Mouse (Mus musculus): ENCODE data around the gene C87436. TPM values are rescaled to one million over a fixed set of nuclear protein-coding genes. Genes with fewer than 3 reads are reported as not detected.

Gene C87436
- polyA plus RNA-seq, 1 experiment from 2014 or later, result 30.3 TPM

GRCm38 (mm10) chr6:86473077-86473476 lies 34.9 kb downstream of the C87436 start:
- no peaks in the 10 kb centered on the region for H3K9me3 ChIP-seq
- ATAC-seq (ENCODE audit: insufficient number of reproducible peaks, insufficient read depth, low FRiP score, low TSS enrichment), result no peak
- peak overlapping the region; percentile 83 for H3K27ac ChIP-seq
- peak overlapping the region; percentile 36 for H3K4me3 ChIP-seq
- H3K36me3 ChIP-seq, result 0 out of 2 replicates have a peak, but pooled peaks cover 6% of the 10 kb centered on the region
- H3K27me3 ChIP-seq, result no peaks in the 10 kb centered on the region
- H3K4me1 ChIP-seq, result peaks cover 14% of the 10 kb centered on the region
- peak overlapping the region; percentile 47; the same call in 1 of the 2 replicates for H3K9ac ChIP-seq
- WGBS, result 72% methylated on average over 7 of the region's 7 CpGs
- peak overlapping the region; percentile 60 for H3K4me2 ChIP-seq (replicated peaks)

- 96% methylated on average over 5 of the region's 5 CpGs for WGBS
- H3K9ac ChIP-seq, result no peak overlapping the region
- H3K9me3 ChIP-seq, result no peaks in the 10 kb centered on the region
- no peak overlapping the region for H3K4me2 ChIP-seq (replicated peaks)
- no peaks in the 10 kb centered on the region for H3K27me3 ChIP-seq
- H3K4me1 ChIP-seq, result peaks cover 23% of the 10 kb centered on the region
- H3K4me3 ChIP-seq, result no peak overlapping the region
- no peak overlapping the region for H3K27ac ChIP-seq
- H3K36me3 ChIP-seq, result 0 out of 2 replicates have a peak, but pooled peaks cover 6% of the 10 kb centered on the region
- ATAC-seq (ENCODE audit: insufficient number of reproducible peaks, insufficient read depth, low FRiP score, low TSS enrichment), result no peak
These were observed 35.9 kb downstream of the C87436 start for GRCm38 (mm10) chr6:86474072-86474471.

- no peaks in the 10 kb centered on the region for H3K9me3 ChIP-seq
- no peak for ATAC-seq (ENCODE audit: insufficient number of reproducible peaks, insufficient read depth, low FRiP score, low TSS enrichment)
- H3K36me3 ChIP-seq, result 0 out of 2 replicates have a peak, but pooled peaks cover 2% of the 10 kb centered on the region
- peaks cover 29% of the 10 kb centered on the region for H3K4me1 ChIP-seq
- H3K9ac ChIP-seq, result no peak overlapping the region
- H3K27me3 ChIP-seq, result no peaks in the 10 kb centered on the region
- no peak overlapping the region for H3K4me2 ChIP-seq (replicated peaks)
- no peak overlapping the region for H3K27ac ChIP-seq
- H3K4me3 ChIP-seq, result no peak overlapping the region
These were observed 36.5 kb downstream of the C87436 start for GRCm38 (mm10) chr6:86474646-86475181.

- peak overlapping the region; percentile 56 for H3K27ac ChIP-seq
- no peak for ATAC-seq (ENCODE audit: insufficient number of reproducible peaks, insufficient read depth, low FRiP score, low TSS enrichment)
- H3K9me3 ChIP-seq, result no peaks in the 10 kb centered on the region
- H3K4me1 ChIP-seq, result peaks cover 38% of the 10 kb centered on the region
- no peaks in the 10 kb centered on the region for H3K36me3 ChIP-seq
- H3K4me3 ChIP-seq, result no peak overlapping the region
- H3K4me2 ChIP-seq (replicated peaks), result no peak overlapping the region
- no peak overlapping the region for H3K9ac ChIP-seq
- H3K27me3 ChIP-seq, result no peaks in the 10 kb centered on the region
- WGBS, result 61% methylated on average over 9 of the region's 9 CpGs
These were observed 37.4 kb downstream of the C87436 start for GRCm38 (mm10) chr6:86475462-86476167.

GRCm38 (mm10) chr6:86476931-86477330 lies 38.8 kb downstream of the C87436 start:
- Histone ChIP-seq H3K4me2 (replicated peaks) (no peak overlapping the region), H3K9ac (no peak overlapping the region), H3K4me3 (no peak overlapping the region), H3K27ac (0 out of 2 replicates have a peak overlapping the region, but pooled peaks have one; percentile 92), H3K4me1 (peaks cover 42% of the 10 kb centered on the region), H3K27me3 (no peaks in the 10 kb centered on the region), H3K36me3 (no peaks in the 10 kb centered on the region), H3K9me3 (no peaks in the 10 kb centered on the region)
- 89% methylated on average over 5 of the region's 5 CpGs for WGBS
- no peak for ATAC-seq (ENCODE audit: insufficient number of reproducible peaks, insufficient read depth, low FRiP score, low TSS enrichment)

GRCm38 (mm10) chr6:86479311-86479710 lies 41.1 kb downstream of the C87436 start:
- H3K4me2 ChIP-seq (replicated peaks), result no peak overlapping the region
- no peak overlapping the region for H3K4me3 ChIP-seq
- no peaks in the 10 kb centered on the region for H3K27me3 ChIP-seq
- H3K36me3 ChIP-seq, result no peaks in the 10 kb centered on the region
- 58% methylated on average over 3 of the region's 3 CpGs for WGBS
- H3K27ac ChIP-seq, result peak overlapping the region; percentile 92
- ATAC-seq (ENCODE audit: insufficient number of reproducible peaks, insufficient read depth, low FRiP score, low TSS enrichment), result no peak
- no peaks in the 10 kb centered on the region for H3K9me3 ChIP-seq
- peaks cover 34% of the 10 kb centered on the region for H3K4me1 ChIP-seq
- no peak overlapping the region for H3K9ac ChIP-seq

- no peaks in the 10 kb centered on the region for H3K27me3 ChIP-seq
These were observed 41.6 kb downstream of the C87436 start for GRCm38 (mm10) chr6:86479816-86480188.

GRCm38 (mm10) chr6:86480189-86480831 lies 42.1 kb downstream of the C87436 start:
- Histone ChIP-seq H3K9me3 (no peaks in the 10 kb centered on the region), H3K27ac (peak overlapping the region; percentile 92), H3K27me3 (no peaks in the 10 kb centered on the region), H3K4me3 (no peak overlapping the region), H3K4me2 (replicated peaks) (peak overlapping the region; percentile 29), H3K4me1 (peaks cover 34% of the 10 kb centered on the region), H3K9ac (peak overlapping the region; percentile 38; the same call in 1 of the 2 replicates), H3K36me3 (no peaks in the 10 kb centered on the region)
- ATAC-seq (ENCODE audit: insufficient number of reproducible peaks, insufficient read depth, low FRiP score, low TSS enrichment), result 0 out of 2 replicates have a peak, but pooled peaks have one; percentile 69
- 29% methylated on average over 9 of the region's 9 CpGs for WGBS

More at GRCm38 (mm10) chr6:86479816-86480188, 41.6 kb downstream of the C87436 start:
- ATAC-seq (ENCODE audit: insufficient number of reproducible peaks, insufficient read depth, low FRiP score, low TSS enrichment), result no peak
- no peaks in the 10 kb centered on the region for H3K36me3 ChIP-seq
- peak overlapping the region; percentile 92 for H3K27ac ChIP-seq
- H3K9me3 ChIP-seq, result no peaks in the 10 kb centered on the region
- H3K4me3 ChIP-seq, result no peak overlapping the region
- peak overlapping the region; percentile 29; the same call in 1 of the 2 replicates for H3K4me2 ChIP-seq (replicated peaks)
- H3K4me1 ChIP-seq, result peaks cover 34% of the 10 kb centered on the region
- H3K9ac ChIP-seq, result no peak overlapping the region

- H3K27me3 ChIP-seq, result no peaks in the 10 kb centered on the region
- H3K4me1 ChIP-seq, result peaks cover 35% of the 10 kb centered on the region
- 0 out of 2 replicates have a peak overlapping the region, but pooled peaks have one; percentile 92 for H3K27ac ChIP-seq
- WGBS, result 94% methylated on average over 5 of the region's 5 CpGs
- no peaks in the 10 kb centered on the region for H3K9me3 ChIP-seq
- ATAC-seq (ENCODE audit: insufficient number of reproducible peaks, insufficient read depth, low FRiP score, low TSS enrichment), result no peak
- H3K9ac ChIP-seq, result no peak overlapping the region
- no peak overlapping the region for H3K4me3 ChIP-seq
- no peak overlapping the region for H3K4me2 ChIP-seq (replicated peaks)
- H3K36me3 ChIP-seq, result no peaks in the 10 kb centered on the region
These were observed 43.7 kb downstream of the C87436 start for GRCm38 (mm10) chr6:86481871-86482270.

- no peak overlapping the region for H3K9ac ChIP-seq
- no peak overlapping the region for H3K4me3 ChIP-seq
- no peak overlapping the region for H3K4me2 ChIP-seq (replicated peaks)
- no peak for ATAC-seq (ENCODE audit: insufficient number of reproducible peaks, insufficient read depth, low FRiP score, low TSS enrichment)
- no peaks in the 10 kb centered on the region for H3K36me3 ChIP-seq
- WGBS, result 82% methylated on average over 7 of the region's 7 CpGs
- no peak overlapping the region for H3K27ac ChIP-seq
- peaks cover 13% of the 10 kb centered on the region for H3K4me1 ChIP-seq
- H3K27me3 ChIP-seq, result no peaks in the 10 kb centered on the region
- no peaks in the 10 kb centered on the region for H3K9me3 ChIP-seq
These were observed 47.9 kb downstream of the C87436 start for GRCm38 (mm10) chr6:86485943-86486640.

- Histone ChIP-seq H3K4me3 (no peak overlapping the region), H3K27me3 (no peaks in the 10 kb centered on the region), H3K27ac (peak overlapping the region; percentile 93), H3K4me1 (peaks cover 13% of the 10 kb centered on the region), H3K9me3 (no peaks in the 10 kb centered on the region), H3K4me2 (replicated peaks) (peak overlapping the region; percentile 14), H3K9ac (peak overlapping the region; percentile 50; the same call in 1 of the 2 replicates), H3K36me3 (no peaks in the 10 kb centered on the region)
- peak; percentile 85 for ATAC-seq (ENCODE audit: insufficient number of reproducible peaks, insufficient read depth, low FRiP score, low TSS enrichment)
- 12% methylated on average over 24 of the region's 24 CpGs for WGBS
These were observed 49.4 kb downstream of the C87436 start for GRCm38 (mm10) chr6:86487358-86488148.

Data from embryonic facial prominence, embryonic 12.5 days (tissue).